Comparison of ENCODE assay signal across 8 mouse cellular contexts in genomic region chr11:70215301-70215700, GRCm38 (mm10). TPM values are rescaled to one million over a fixed set of nuclear protein-coding genes. Genes with fewer than 3 reads are reported as not detected.
DNase-seq lines count a peak whose midpoint lies in the region; ATAC-seq lines count a peak whose summit lies in the region.
"Had no signal": no experiment of that assay in that cellular context is flagged by ENCODE, and none has a peak within 500 bp of the region (broad histone marks: within the 10 kb centered on the region; RNA-seq: fewer than 3 reads in every experiment).

No protein-coding gene starts in this region.

- peak overlapping the region; percentile 39 for H3K4me3 ChIP-seq in liver, embryonic 13.5 days (replicated peaks)
- H3K4me3 ChIP-seq in liver, embryonic 12.5 days, result no peak overlapping the region
- H3K4me3 ChIP-seq in embryonic facial prominence, embryonic 12.5 days, result 0 out of 2 replicates have a peak overlapping the region, but pooled peaks have one; percentile 37
- H3K4me3 ChIP-seq in kidney, embryonic 15.5 days (replicated peaks), result peak overlapping the region; percentile 38; the same call in 1 of the 2 replicates
- 0 out of 2 replicates have a peak overlapping the region, but pooled peaks have one; percentile 32 for H3K4me3 ChIP-seq in neural tube, embryonic 13.5 days

- WGBS in liver, embryonic 13.5 days (ENCODE audit: insufficient replicate concordance), result 23% methylated on average over 22 of the region's 22 CpGs
- WGBS in liver, embryonic 12.5 days (ENCODE audit: insufficient replicate concordance), result 23% methylated on average over 22 of the region's 22 CpGs
- WGBS in embryonic facial prominence, embryonic 12.5 days, result 8% methylated on average over 22 of the region's 22 CpGs
- 13% methylated on average over 22 of the region's 22 CpGs for whole genome bisulfite sequencing in kidney, embryonic 15.5 days
- 13% methylated on average over 22 of the region's 22 CpGs for WGBS in neural tube, embryonic 13.5 days

- H3K27ac ChIP-seq in liver, embryonic 13.5 days, result no peak overlapping the region
- H3K27ac ChIP-seq in liver, embryonic 12.5 days, result no peak overlapping the region
- H3K27ac ChIP-seq in embryonic facial prominence, embryonic 12.5 days, result no peak overlapping the region
- H3K27ac ChIP-seq in kidney, embryonic 15.5 days, result no peak overlapping the region
- H3K27ac ChIP-seq in neural tube, embryonic 13.5 days (replicated peaks), result no peak overlapping the region
- H3K27ac ChIP-seq: lung, embryonic 15.5 days had no signal

- H3K9me3 ChIP-seq in liver, embryonic 13.5 days (replicated peaks), result no peaks in the 10 kb centered on the region
- no peaks in the 10 kb centered on the region for H3K9me3 ChIP-seq in liver, embryonic 12.5 days (replicated peaks)
- no peaks in the 10 kb centered on the region for H3K9me3 ChIP-seq in embryonic facial prominence, embryonic 12.5 days
- no peaks in the 10 kb centered on the region for H3K9me3 ChIP-seq in kidney, embryonic 15.5 days (replicated peaks)
- no peaks in the 10 kb centered on the region for H3K9me3 ChIP-seq in neural tube, embryonic 13.5 days
- H3K9me3 ChIP-seq: lung, embryonic 15.5 days had no signal

- H3K4me2 ChIP-seq in liver, embryonic 13.5 days, result no peak overlapping the region
- no peak overlapping the region for H3K4me2 ChIP-seq in liver, embryonic 12.5 days
- H3K4me2 ChIP-seq in embryonic facial prominence, embryonic 12.5 days (replicated peaks), result peak overlapping the region; percentile 58; the same call in 1 of the 2 replicates
- peak overlapping the region; percentile 74 for H3K4me2 ChIP-seq in kidney, embryonic 15.5 days
- H3K4me2 ChIP-seq in neural tube, embryonic 13.5 days, result no peak overlapping the region

- peaks cover 68% of the 10 kb centered on the region for H3K27me3 ChIP-seq in liver, embryonic 13.5 days
- H3K27me3 ChIP-seq in liver, embryonic 12.5 days (replicated peaks), result peaks cover 70% of the 10 kb centered on the region
- peaks cover 70% of the 10 kb centered on the region for H3K27me3 ChIP-seq in embryonic facial prominence, embryonic 12.5 days
- peaks cover 79% of the 10 kb centered on the region for H3K27me3 ChIP-seq in kidney, embryonic 15.5 days
- peaks cover 74% of the 10 kb centered on the region for H3K27me3 ChIP-seq in neural tube, embryonic 13.5 days

- no peak for DNase-seq in liver, embryonic 13.5 days
- DNase-seq in adrenal gland, adult 8-10 months, result no peak

- peaks cover 42% of the 10 kb centered on the region for H3K4me1 ChIP-seq in liver, embryonic 13.5 days (replicated peaks)
- peaks cover 49% of the 10 kb centered on the region for H3K4me1 ChIP-seq in liver, embryonic 12.5 days
- peaks cover 39% of the 10 kb centered on the region for H3K4me1 ChIP-seq in embryonic facial prominence, embryonic 12.5 days
- H3K4me1 ChIP-seq in kidney, embryonic 15.5 days, result peaks cover 53% of the 10 kb centered on the region
- H3K4me1 ChIP-seq in neural tube, embryonic 13.5 days (replicated peaks), result peaks cover 46% of the 10 kb centered on the region

- H3K36me3 ChIP-seq in liver, embryonic 13.5 days, result peaks cover 14% of the 10 kb centered on the region; the same call in 1 of the 2 replicates
- peaks cover 20% of the 10 kb centered on the region for H3K36me3 ChIP-seq in liver, embryonic 12.5 days
- peaks cover 6% of the 10 kb centered on the region; the same call in 1 of the 2 replicates for H3K36me3 ChIP-seq in embryonic facial prominence, embryonic 12.5 days
- H3K36me3 ChIP-seq in kidney, embryonic 15.5 days, result peaks cover 6% of the 10 kb centered on the region; the same call in 1 of the 2 replicates
- peaks cover 22% of the 10 kb centered on the region for H3K36me3 ChIP-seq in neural tube, embryonic 13.5 days
- H3K36me3 ChIP-seq: lung, embryonic 15.5 days had no signal

- ATAC-seq in liver, embryonic 13.5 days (ENCODE audit: low read depth), result no peak
- ATAC-seq in liver, embryonic 12.5 days, result no peak
- ATAC-seq in embryonic facial prominence, embryonic 12.5 days (ENCODE audit: insufficient number of reproducible peaks, insufficient read depth, low FRiP score, low TSS enrichment), result no peak
- ATAC-seq in kidney, embryonic 15.5 days (replicated peaks; ENCODE audit: low FRiP score), result no peak
- no peak for ATAC-seq in neural tube, embryonic 13.5 days (ENCODE audit: low read depth)
- ATAC-seq in inflammation-experienced regulatory T-cells, adult 6 months, result no peak

- H3K9ac ChIP-seq in liver, embryonic 13.5 days, result no peak overlapping the region
- no peak overlapping the region for H3K9ac ChIP-seq in liver, embryonic 12.5 days
- H3K9ac ChIP-seq in embryonic facial prominence, embryonic 12.5 days, result no peak overlapping the region
- no peak overlapping the region for H3K9ac ChIP-seq in kidney, embryonic 15.5 days
- peak overlapping the region; percentile 9; the same call in 1 of the 2 replicates for H3K9ac ChIP-seq in neural tube, embryonic 13.5 days
- H3K9ac ChIP-seq: lung, embryonic 15.5 days had no signal

RNA-seq across cellular contexts. Expression of gene Slc16a11, which starts 2.7 kb away (rescaled TPM):
- 0.73 and 0.83 TPM in 2 replicates for polyA plus RNA-seq in liver, embryonic 13.5 days (2015; fragmentation: Nextera tagmentation; extraction: Ambion mirVana)
- polyA plus RNA-seq in liver, embryonic 12.5 days (2016; fragmentation: Nextera tagmentation; extraction: Ambion mirVana), result 1.5 and 1.8 TPM in 2 replicates
- 1.5 and 2.0 TPM in 2 replicates for polyA plus RNA-seq in embryonic facial prominence, embryonic 12.5 days (2016; fragmentation: Nextera tagmentation; extraction: Ambion mirVana)
- 4.3 and 5.8 TPM in 2 replicates for polyA plus RNA-seq in kidney, embryonic 15.5 days (2015; fragmentation: Nextera tagmentation; extraction: Ambion mirVana)
- polyA plus RNA-seq in neural tube, embryonic 13.5 days (2015; fragmentation: Nextera tagmentation; extraction: Ambion mirVana), result 3.0 and 3.4 TPM in 2 replicates
- 1 to 10 TPM in 2 of 4 experiments, under 1 TPM in 2; 0.23 to 2.0 (median 0.86) TPM for total RNA-seq in adrenal gland, adult 8-10 months (2022)
- polyA plus RNA-seq in inflammation-experienced regulatory T-cells, adult 6 months (2017; shearing (Covaris generic)), result under 1 TPM in 1 of 3 experiments, not detected in 2; 0.52 TPM

RNA-seq across cellular contexts. Expression of gene Slc16a13, which starts 5.6 kb away (rescaled TPM):
- polyA plus RNA-seq in liver, embryonic 13.5 days (2015; fragmentation: Nextera tagmentation; extraction: Ambion mirVana), result 4.8 and 7.5 TPM in 2 replicates
- polyA plus RNA-seq in liver, embryonic 12.5 days (2016; fragmentation: Nextera tagmentation; extraction: Ambion mirVana), result 6.1 and 8.5 TPM in 2 replicates
- polyA plus RNA-seq in embryonic facial prominence, embryonic 12.5 days (2016; fragmentation: Nextera tagmentation; extraction: Ambion mirVana), result 12.8 and 13.3 TPM in 2 replicates
- 13.3 TPM in 2 replicates for polyA plus RNA-seq in kidney, embryonic 15.5 days (2015; fragmentation: Nextera tagmentation; extraction: Ambion mirVana)
- 14.7 and 15.8 TPM in 2 replicates for polyA plus RNA-seq in neural tube, embryonic 13.5 days (2015; fragmentation: Nextera tagmentation; extraction: Ambion mirVana)
- total RNA-seq in adrenal gland, adult 8-10 months (2022), result 1 to 10 TPM; 4.4 to 9.4 (median 6.6) TPM
- 1 to 10 TPM; 2.3 to 4.3 (median 3.2) TPM for polyA plus RNA-seq in inflammation-experienced regulatory T-cells, adult 6 months (2017; shearing (Covaris generic))

RNA-seq across cellular contexts. Expression of gene Bcl6b, which starts 14.3 kb away (rescaled TPM):
- polyA plus RNA-seq in liver, embryonic 13.5 days (2015; fragmentation: Nextera tagmentation; extraction: Ambion mirVana), result 1.6 and 1.8 TPM in 2 replicates
- 2.8 and 3.8 TPM in 2 replicates for polyA plus RNA-seq in liver, embryonic 12.5 days (2016; fragmentation: Nextera tagmentation; extraction: Ambion mirVana)
- 10.7 and 10.8 TPM in 2 replicates for polyA plus RNA-seq in embryonic facial prominence, embryonic 12.5 days (2016; fragmentation: Nextera tagmentation; extraction: Ambion mirVana)
- polyA plus RNA-seq in kidney, embryonic 15.5 days (2015; fragmentation: Nextera tagmentation; extraction: Ambion mirVana), result 26.9 and 28.4 TPM in 2 replicates
- polyA plus RNA-seq in neural tube, embryonic 13.5 days (2015; fragmentation: Nextera tagmentation; extraction: Ambion mirVana), result 6.0 and 6.1 TPM in 2 replicates
- total RNA-seq in adrenal gland, adult 8-10 months (2022), result 10 to 100 TPM in 2 of 4 experiments, 1 to 10 TPM in 2; 6.4 to 25.1 (median 10.5) TPM
- under 1 TPM in 1 of 3 experiments, not detected in 2; 0.39 TPM for polyA plus RNA-seq in inflammation-experienced regulatory T-cells, adult 6 months (2017; shearing (Covaris generic))

RNA-seq across cellular contexts. Expression of gene 0610010K14Rik, which starts 22.4 kb away (rescaled TPM):
- 82.5 and 85.7 TPM in 2 replicates for polyA plus RNA-seq in liver, embryonic 13.5 days (2015; fragmentation: Nextera tagmentation; extraction: Ambion mirVana)
- polyA plus RNA-seq in liver, embryonic 12.5 days (2016; fragmentation: Nextera tagmentation; extraction: Ambion mirVana), result 97.4 and 104 TPM in 2 replicates
- polyA plus RNA-seq in embryonic facial prominence, embryonic 12.5 days (2016; fragmentation: Nextera tagmentation; extraction: Ambion mirVana), result 193 and 202 TPM in 2 replicates
- polyA plus RNA-seq in kidney, embryonic 15.5 days (2015; fragmentation: Nextera tagmentation; extraction: Ambion mirVana), result 178 and 179 TPM in 2 replicates
- 161 and 174 TPM in 2 replicates for polyA plus RNA-seq in neural tube, embryonic 13.5 days (2015; fragmentation: Nextera tagmentation; extraction: Ambion mirVana)
- total RNA-seq in adrenal gland, adult 8-10 months (2022), result 10 to 100 TPM; 38.2 to 52.6 (median 44.5) TPM
- 100 to 1,000 TPM; 133 to 147 (median 134) TPM for polyA plus RNA-seq in inflammation-experienced regulatory T-cells, adult 6 months (2017; shearing (Covaris generic))

RNA-seq across cellular contexts. Expression of gene Gm21988, which starts 24.3 kb away (rescaled TPM):
- polyA plus RNA-seq in liver, embryonic 13.5 days (2015; fragmentation: Nextera tagmentation; extraction: Ambion mirVana), result 6.5 and 7.1 TPM in 2 replicates
- polyA plus RNA-seq in liver, embryonic 12.5 days (2016; fragmentation: Nextera tagmentation; extraction: Ambion mirVana), result 6.2 and 7.8 TPM in 2 replicates
- 9.9 and 13.2 TPM in 2 replicates for polyA plus RNA-seq in embryonic facial prominence, embryonic 12.5 days (2016; fragmentation: Nextera tagmentation; extraction: Ambion mirVana)
- 10.4 and 13.0 TPM in 2 replicates for polyA plus RNA-seq in kidney, embryonic 15.5 days (2015; fragmentation: Nextera tagmentation; extraction: Ambion mirVana)
- 17.0 and 18.3 TPM in 2 replicates for polyA plus RNA-seq in neural tube, embryonic 13.5 days (2015; fragmentation: Nextera tagmentation; extraction: Ambion mirVana)
- 1 to 10 TPM; 3.9 to 6.7 (median 5.3) TPM for total RNA-seq in adrenal gland, adult 8-10 months (2022)
- polyA plus RNA-seq in inflammation-experienced regulatory T-cells, adult 6 months (2017; shearing (Covaris generic)), result 10 to 100 TPM in 1 of 3 experiments, 1 to 10 TPM in 2; 2.7 to 11.1 (median 6.1) TPM

Comparison
In these comparisons a context has a peak if more than half of its experiments do, and no peak if none do; other contexts are left out.
1. H3K4me2 ChIP-seq: peak in embryonic facial prominence, embryonic 12.5 days (single experiment) and kidney, embryonic 15.5 days (single experiment); none in liver, embryonic 13.5 days (single experiment), liver, embryonic 12.5 days (single experiment) and neural tube, embryonic 13.5 days (single experiment).